In genomic region chr9:102751632-102752303, GRCm38 (mm10) we compare ENCODE assay signal across 21 mouse cellular contexts. TPM values are rescaled to one million over a fixed set of nuclear protein-coding genes. Genes with fewer than 3 reads are reported as not detected.
DNase-seq lines count a peak whose midpoint lies in the region; ATAC-seq and TF ChIP-seq lines count a peak whose summit lies in the region.
"Had no signal": no experiment of that assay in that cellular context is flagged by ENCODE, and none has a peak within 500 bp of the region (broad histone marks: within the 10 kb centered on the region; RNA-seq: fewer than 3 reads in every experiment).

No protein-coding gene starts in this region.

- peak overlapping the region; percentile 8; the same call in 1 of the 2 replicates for H3K27ac ChIP-seq in gastrocnemius, adult 2 months
- H3K27ac ChIP-seq: hindbrain, embryonic 12.5 days; hindbrain, embryonic 15.5 days had no signal

- intact Hi-C loops in gastrocnemius, adult 2 months (cut with DNase I), result no loop called here
- intact Hi-C loops in gastrocnemius, postnatal 14 days (cut with DNase I; ENCODE audit: low total_unique reads), result no loop called here

- H3K4me3 ChIP-seq in gastrocnemius, adult 2 months, result no peak overlapping the region
- H3K4me3 ChIP-seq: hindbrain, embryonic 12.5 days; hindbrain, embryonic 15.5 days had no signal

- no peak for ATAC-seq in frontal cortex, adult (ENCODE audit: low TSS enrichment)
- ATAC-seq: CD4-positive, CD25-positive, alpha-beta regulatory T cell, adult 4 months; forebrain, embryonic 14.5 days; forebrain, postnatal 0 days; Patski had no signal

- no peak for DNase-seq in gastrocnemius, adult 2 months
- DNase-seq in gastrocnemius, postnatal 14 days, result no peak
- peak; percentile 60 for DNase-seq in lung, postnatal 36 days
- DNase-seq in lung, adult 18-20 months, result no peak
- peak; percentile 66 for DNase-seq in Muller cell, postnatal 12 days (ENCODE audit: inconsistent ontology term)
- no peak for DNase-seq in natural killer cell, adult 2 months (ENCODE audit: low spot score in 2 of 2)
- DNase-seq: adrenal gland, postnatal 10 days; adrenal gland, postnatal 36 days; cerebellum, adult 18-20 months; cerebellum, adult 9-10 months; cerebellum, postnatal 14 days; forebrain, postnatal 0 days; gastrocnemius, postnatal 10 days; heart, adult 11 months had no signal

- no peak for TF ChIP-seq CTCF in gastrocnemius, adult 2 months (IDR thresholded peaks at IDR 0.05)

RNA-seq across cellular contexts. Expression of gene Amotl2, which starts 35.3 kb away (rescaled TPM):
- 10 to 100 TPM; 13.7 to 28.5 TPM for total RNA-seq in gastrocnemius, adult 2 months (2021)
- total RNA-seq in gastrocnemius, postnatal 14 days (2021), result 10 to 100 TPM; 19.4 to 25.0 TPM
- total RNA-seq: MEL had no signal

Comparison
In these comparisons a context has a peak if more than half of its experiments do, and no peak if none do; other contexts are left out.
1. DNase-seq: peak in lung, postnatal 36 days (single experiment) and Muller cell, postnatal 12 days (single experiment); none in gastrocnemius, adult 2 months (single experiment), gastrocnemius, postnatal 14 days (single experiment), lung, adult 18-20 months (0 of 2) and natural killer cell, adult 2 months (0 of 2).